Mouse (Mus musculus) G1E (cell line): ENCODE results near the gene Cldn19.

Experiments
- CTCF ChIP-seq: IDR thresholded peaks from 2 replicates; pipeline ENCODE4 v1.5.1; 2012; ENCODE audit warnings: low read depth, low read length, inconsistent platforms, mixed read lengths
- GATA1 ChIP-seq: IDR thresholded peaks from 2 replicates; pipeline ENCODE4 v1.6.1; 2012; ENCODE audit warnings: borderline replicate concordance, low read length, inconsistent platforms, mixed read lengths
- GATA2 ChIP-seq: IDR thresholded peaks from 2 replicates; pipeline ENCODE4 v1.6.1; 2012; ENCODE audit warnings: low read depth, low read length, inconsistent platforms, borderline replicate concordance

DNA sequence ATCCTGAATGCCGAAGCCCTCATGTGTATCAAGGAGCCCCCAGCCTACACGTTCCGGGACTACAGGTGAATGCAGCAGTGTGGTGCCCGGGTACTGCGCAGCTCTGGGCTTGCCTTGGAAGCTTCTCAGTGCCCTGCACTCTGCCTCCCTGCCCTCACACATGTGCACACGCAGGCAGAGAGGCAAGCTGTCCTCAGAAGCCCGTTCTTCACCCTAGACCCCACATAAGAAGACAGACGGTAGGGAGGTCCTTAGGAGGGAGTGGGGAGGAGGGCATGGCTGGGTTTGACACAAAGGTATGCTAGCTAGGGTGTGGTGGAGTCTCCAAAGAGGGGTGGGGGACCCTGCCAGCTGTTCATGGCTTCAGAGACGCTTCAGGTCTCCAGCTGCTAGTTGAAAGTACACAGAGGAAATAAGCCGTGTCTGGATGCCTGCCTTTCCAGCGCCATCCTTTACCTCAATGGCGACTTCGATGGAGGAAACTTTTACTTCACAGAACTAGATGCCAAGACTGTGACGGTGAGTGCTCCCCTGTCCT lies 8.5 kb upstream of the Cldn19 start:
- no peak for TF ChIP-seq CTCF
- no peak for TF ChIP-seq GATA2
- no peak for TF ChIP-seq GATA1
